Mouse (Mus musculus): ENCODE data around the gene Zfp69.

GRCm38 (mm10) chr4:120913443-120913842, 38.1 kb downstream of the Zfp69 start:
- TF ChIP-seq POLR2A (IDR thresholded peaks at IDR 0.05; ENCODE audit: borderline replicate concordance, insufficient read depth, low read length) = no peak
- no peak for TF ChIP-seq CTCF (IDR thresholded peaks at IDR 0.05; ENCODE audit: borderline replicate concordance, insufficient read depth, low read depth, low read length)

Measured in cerebellum, adult 2 months (tissue).